Mouse (Mus musculus) layer of hippocampus, postnatal 10 days (tissue): ENCODE measurements around the gene Fnbp1. TPM values are rescaled to one million over a fixed set of nuclear protein-coding genes. Genes with fewer than 3 reads are reported as not detected.
A peak's percentile ranks its signal among the peaks of the same experiment; 100 is the strongest.
"Not testable (repeated sequence)": the region's sequence is repeated elsewhere in the genome, so short reads cannot be mapped to it uniquely, and the experiment has no call there.

Source experiments
- DNase-seq, 2 experiments: peaks; one replicate each; pipeline ENCODE4 v3.0.0; 2021; ENCODE audit warnings: low spot score in 2 of 2
- long read RNA-seq: library from polyadenylated mRNA; stranded (forward); transcript quantifications from one replicate; pipeline ENCODE4 v2.0.0, GENCODE M21; 2023
- total RNA-seq, 2 experiments: library from RNA; stranded (reverse); gene quantifications; 2 replicates each; pipeline ENCODE4 v1.2.3; 2021

The Fnbp1 gene
- total RNA-seq = 10 to 100 TPM; 90.2 to 99.0 TPM
- long read RNA-seq, partial matches to known transcripts = 4 of 24 reads
- long read RNA-seq, other reads (novel, unspliced or antisense) = 19 of 24 reads

DNA sequence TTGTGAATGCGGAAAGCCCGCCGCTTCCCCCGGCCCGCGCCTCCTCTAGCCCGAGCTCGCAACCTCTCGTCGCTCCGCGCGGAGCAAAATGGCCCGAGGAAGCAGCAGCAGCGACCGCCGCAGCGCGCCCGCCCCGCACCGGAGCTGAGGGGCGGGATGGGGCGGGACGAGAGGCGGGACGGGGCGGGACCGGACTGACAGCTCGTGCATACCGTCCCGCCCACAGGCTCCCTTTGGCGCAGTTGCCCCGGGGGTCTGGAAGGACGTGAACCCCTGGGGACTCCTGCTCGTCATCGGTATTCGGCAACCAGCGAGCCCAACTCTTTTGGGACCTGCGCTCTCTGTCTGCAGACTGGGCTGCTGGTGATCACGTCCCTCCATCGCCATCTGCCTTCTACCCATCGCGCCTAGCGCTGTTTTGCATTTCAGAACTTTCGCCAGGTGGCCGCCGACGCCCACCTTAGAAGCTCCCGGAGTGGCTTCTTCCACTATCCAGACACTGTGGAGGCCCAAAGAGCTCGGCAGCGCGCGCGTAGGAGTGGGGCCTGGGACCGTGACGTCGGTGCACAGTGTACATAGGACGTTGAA, at the start of gene Fnbp1:
Gene Fnbp1, minus strand, starts transcription at position 142 of the 588 bp plus-strand sequence.
- DNase-seq = peak; percentile 78 to 87

DNA sequence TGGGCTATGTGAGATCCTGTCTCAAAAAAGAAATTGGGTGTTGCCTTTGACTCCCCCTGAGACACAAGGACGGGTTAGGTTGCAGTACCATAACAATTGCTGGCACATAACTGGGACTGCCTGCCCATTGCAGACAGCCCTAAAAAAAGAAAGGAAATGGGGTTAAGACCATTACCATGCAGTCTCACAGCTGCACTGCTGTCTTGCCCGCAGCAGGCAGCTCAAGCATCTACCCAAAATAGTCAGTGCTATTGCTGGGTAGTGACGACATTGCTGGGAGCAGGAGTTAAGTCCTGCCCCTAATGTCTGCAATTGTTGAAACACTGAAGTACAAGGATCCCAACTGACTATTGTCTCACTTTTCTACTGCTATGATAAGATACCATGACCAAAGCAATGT, 47.8 kb upstream of the Fnbp1 start:
- DNase-seq = no peak

DNA sequence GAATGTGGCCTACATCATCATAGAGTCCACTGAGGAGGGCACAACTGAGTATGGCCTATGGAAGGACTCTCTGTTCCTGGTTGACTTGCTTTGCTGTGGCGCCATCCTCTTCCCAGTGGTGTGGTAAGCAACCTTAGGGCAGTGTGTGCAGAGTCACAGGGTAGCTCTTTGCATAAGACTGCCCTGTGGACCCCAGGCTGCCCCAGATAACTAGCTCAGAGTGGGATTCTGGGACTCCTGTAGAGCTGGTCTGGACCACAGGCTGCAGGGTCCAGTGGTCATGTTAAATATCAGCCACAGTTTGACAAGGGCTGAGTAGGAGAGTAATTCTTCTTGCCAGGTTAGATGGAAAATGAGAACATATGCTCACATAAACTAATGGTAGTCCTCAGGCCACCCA, 46.9 kb upstream of the Fnbp1 start:
- DNase-seq = no peak

DNA sequence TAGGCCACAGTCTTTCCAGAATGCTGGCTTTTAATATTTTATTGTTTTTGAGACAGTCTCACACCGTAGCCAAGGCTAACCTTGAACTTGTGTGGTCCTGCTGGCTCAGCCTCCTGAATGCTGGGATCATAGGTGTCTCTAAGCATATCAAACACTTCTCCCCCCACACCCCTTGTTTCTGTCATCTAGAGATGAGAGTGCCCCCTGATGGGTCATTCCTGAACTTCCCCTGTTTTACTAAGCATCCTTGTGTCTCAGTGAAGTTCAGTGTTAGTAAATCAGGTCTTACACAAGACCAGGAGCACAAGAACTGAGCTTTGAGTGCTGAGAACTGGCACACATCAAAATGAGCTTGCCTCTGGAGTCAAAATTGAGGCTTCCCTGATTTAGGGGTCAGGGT, 42.0 kb upstream of the Fnbp1 start:
- DNase-seq = no peak

DNA sequence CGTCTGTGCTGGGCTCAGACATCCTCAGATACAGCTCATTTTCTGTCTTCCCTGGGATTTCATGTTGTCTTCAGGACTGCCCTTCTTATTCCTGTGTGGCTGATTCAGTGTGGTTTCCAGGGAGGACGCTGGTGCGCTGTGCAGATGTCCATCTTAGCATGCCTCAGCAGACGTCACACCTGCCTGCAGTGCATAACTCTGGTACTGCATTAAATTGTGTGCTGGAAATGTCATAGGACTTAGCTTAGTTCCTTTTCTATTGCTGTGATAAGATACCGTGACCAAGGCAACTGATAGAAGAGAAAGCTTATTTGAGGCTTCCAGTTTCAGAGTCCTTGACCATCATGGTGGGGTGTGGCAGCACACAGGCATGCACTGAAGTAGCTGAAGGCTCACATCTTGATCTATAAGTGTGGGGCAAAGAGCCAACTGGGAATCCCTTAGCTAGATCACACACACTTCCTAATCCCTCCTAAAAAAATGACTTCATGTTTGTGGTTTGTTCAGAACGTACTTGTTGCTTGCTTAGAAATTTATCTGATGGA, 41.0 kb upstream of the Fnbp1 start:
- no peak for DNase-seq

DNA sequence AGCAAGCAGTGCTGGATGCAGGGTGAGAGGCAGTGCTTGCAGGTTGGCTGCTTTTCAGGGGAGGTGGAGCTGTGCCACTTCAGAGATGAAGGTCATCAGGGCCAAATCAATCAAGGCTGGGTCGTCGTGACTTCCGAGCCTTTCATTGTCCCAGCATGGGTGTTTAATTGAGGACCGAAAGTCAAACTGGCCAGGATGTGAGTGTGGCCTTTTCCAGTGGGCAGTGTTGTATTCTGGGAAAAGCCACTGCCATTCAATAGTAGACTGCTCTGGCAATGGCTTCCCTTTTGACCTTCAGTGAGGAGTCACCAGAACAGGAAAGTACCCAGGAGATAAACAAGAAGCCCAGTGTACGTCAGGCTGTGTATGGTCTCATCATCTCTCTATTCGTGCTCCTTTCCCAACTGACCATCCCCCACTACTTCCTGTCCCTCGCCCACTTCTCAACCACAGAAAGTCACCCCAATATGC, 38.3 kb upstream of the Fnbp1 start:
- DNase-seq = no peak

DNA sequence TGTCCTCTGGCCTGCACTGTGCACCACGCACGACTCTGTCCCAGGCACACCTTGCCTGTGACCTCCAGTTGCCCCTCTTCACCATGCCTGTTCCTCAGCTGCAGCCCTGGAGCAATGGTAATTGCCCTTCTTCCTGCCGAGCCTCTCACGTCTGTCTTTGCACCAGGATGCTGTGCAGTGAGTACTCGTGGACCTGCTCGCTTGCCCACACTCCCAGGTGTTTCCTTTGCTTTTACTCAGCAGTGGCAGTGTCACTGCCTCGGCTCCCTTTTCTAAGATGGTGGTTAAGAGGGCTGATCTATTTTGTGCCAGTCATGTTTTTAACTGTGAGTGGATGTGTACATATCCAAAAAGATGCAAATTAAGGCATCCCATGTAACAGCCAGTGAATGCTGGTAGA, 37.7 kb upstream of the Fnbp1 start:
- DNase-seq = no peak

DNA sequence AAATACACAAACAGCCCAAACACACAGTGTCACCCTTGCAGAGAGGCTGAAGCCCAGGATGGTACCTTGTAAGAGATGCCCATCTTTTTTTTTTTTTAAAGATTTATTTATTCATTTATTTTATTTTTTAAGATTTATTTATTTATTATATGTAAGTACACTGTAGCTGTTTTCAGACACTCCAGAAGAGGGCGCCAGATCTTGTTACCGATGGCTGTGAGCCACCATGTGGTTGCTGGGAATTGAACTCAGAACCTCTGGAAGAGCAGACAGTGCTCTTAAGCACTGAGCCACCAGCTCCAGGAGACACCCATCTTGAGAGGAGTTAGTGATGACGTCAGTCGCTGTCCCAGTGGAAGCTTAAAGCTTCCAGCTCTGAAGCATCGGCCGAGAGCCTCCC, 36.8 kb upstream of the Fnbp1 start:
- not testable (repeated sequence) for DNase-seq

DNA sequence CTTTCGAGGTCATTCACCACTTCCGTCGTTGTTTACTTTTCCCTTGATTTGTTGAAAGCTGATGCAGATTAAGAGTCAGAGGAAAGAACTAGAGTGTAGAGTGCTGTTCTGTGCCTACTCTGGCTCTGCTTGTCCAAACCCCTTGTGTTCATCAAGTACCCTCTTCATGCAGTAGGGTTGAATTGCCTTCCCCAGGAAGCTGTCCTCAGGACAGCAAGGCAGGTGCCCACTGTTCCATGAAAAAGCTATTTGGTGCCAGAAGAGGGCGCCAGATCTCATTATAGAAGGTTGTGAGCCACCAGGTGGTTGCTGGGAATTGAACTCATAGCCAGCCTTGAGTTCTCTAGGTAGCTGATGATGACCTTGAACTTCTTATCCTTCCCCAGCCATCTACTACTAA, 31.5 kb upstream of the Fnbp1 start:
- no peak for DNase-seq

DNA sequence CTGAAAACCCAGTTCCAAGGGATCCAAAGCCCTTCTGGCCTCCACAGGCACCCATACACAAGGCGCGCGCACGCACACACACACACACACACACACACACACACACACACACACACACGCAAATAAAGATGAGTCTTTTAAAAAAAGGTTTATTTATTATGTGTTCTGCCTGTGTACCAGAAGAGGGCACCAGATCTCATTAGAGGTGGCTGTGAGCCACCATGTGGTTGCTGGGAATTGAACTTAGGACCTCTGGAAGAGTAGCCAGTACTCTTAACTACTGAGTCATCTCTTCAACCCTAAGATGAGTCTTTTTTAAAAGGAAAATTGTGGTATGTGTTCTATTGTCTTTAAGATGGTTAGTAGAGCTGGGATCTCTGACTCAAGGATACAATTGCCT, 30.7 kb upstream of the Fnbp1 start:
- no peak for DNase-seq

DNA sequence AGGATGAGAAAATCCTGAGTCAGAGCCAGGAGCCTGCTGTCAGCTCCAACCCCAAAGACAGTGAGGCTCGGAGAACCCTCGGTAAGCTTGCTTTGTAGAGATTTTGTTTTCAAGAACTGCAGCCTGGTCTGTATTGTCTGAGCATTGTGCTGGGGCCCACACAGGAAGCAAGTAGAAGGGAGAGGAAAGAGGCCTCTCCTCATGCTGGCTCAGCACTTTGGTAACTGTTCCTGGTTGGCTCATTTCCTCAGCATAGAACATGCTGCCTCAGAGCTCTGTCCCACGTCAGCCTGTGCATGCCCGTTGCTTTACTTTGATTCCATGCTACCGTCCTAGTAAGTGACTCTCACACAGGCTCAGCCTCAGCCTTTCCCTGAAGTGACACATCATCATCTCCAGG, 30.2 kb upstream of the Fnbp1 start:
- no peak for DNase-seq

DNA sequence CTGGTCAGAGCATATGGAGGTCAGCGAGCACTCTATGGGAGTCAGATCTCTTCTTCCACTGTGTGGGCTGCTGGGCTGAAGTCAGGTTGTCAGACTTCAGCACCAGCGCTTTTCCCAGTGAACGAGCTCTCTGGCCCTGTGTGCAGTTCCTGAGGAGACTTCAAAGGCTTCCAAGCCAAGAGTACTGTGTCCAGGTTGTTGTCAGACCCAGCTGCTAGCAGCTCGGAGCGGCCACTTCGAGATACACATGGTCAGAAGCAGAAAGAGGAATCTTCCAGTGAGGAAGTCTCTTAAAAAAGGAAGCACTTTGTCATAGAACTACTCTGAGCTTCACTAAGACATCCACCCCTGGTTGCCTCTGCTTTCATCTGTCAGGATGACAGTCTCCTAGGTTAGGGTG, 28.4 kb upstream of the Fnbp1 start:
- no peak for DNase-seq

DNA sequence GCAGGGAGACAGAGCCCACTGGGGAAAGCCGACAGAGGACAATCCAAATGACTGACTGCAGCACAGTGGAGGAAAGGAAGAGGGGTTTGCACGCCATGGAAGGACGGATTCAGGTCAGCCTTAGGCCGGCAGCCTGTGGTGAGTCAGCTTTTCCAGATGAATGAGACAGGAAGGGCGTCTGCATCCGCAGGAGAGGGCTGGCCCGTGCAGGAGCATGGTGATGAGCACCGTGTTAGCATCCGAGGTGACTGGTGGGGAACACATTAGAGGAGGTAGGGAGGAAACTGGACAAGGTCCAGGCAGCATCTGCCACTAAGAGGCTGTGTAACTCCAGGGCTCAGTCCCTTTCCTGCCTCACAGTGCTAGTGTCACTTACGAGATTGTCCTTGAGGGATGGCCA, 27.2 kb upstream of the Fnbp1 start:
- no peak for DNase-seq

DNA sequence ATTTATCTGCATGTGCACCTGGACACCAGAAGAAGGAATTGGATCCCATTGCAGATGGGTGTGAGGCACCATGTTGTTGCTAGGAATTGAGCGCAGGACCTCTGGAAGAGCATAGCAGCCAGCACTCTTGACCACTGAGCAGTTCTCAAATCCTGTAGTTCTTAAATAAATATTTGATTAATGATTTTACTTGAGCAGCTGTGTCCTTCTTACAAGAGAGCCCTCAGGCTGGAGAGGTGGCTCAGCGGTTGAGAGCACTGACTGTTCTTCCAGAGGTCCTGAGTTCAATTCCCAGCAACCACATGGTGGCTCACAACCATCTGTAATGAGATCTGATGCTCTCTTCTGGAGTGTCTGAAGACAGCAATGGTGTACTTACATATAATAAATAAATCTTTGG, 25.8 kb upstream of the Fnbp1 start:
- DNase-seq = not testable (repeated sequence)

DNA sequence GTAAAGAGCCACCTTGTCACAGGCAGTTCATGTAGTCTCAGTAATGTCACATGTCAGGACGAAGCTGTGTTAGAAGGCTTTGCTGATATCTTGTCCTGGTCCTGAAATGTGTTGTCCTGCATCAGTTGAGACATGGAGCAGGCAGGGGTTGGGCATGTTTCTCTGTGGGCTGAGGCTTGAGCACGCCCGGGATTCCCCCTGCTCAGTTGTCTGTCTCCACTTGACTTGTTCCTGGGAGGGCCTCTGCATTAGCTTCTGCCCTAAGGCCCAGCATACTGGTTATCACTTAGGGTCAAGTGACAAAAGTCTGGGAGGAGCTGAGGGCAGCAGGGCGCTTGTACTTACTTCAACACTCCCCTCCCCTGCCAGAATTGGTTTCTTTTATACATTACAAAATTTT, 23.7 kb upstream of the Fnbp1 start:
- no peak for DNase-seq

DNA sequence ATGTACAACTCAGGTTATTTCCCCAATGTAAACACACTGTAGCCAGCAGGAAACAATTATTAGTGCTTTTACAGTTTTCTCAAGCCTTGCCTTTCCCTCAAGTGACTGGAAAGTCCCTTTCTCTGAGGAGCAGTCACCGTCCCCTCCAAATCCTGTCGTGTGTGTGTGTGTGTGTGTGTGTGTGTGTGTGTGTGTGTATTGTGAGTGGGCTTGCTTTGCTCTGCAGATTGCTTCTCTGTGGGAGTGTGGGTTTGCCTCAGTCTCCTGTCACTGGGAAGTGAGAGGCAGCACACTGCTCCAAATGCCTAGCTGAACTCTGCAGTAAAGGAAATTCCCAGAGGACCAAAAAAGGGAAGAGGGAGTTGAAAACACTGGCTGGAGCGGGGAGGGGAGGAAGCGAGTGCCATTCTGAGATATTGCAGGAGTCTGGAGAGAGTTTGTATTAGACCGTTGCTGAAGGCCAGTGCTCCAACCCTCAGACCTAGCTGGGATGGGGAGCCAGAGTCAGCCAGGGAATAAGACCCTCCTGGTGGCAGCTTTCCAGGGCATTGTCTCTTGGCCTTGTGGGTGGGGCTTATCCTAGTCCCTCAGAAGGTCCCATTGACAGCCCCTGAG, 23.1 kb upstream of the Fnbp1 start:
- DNase-seq = no peak

DNA sequence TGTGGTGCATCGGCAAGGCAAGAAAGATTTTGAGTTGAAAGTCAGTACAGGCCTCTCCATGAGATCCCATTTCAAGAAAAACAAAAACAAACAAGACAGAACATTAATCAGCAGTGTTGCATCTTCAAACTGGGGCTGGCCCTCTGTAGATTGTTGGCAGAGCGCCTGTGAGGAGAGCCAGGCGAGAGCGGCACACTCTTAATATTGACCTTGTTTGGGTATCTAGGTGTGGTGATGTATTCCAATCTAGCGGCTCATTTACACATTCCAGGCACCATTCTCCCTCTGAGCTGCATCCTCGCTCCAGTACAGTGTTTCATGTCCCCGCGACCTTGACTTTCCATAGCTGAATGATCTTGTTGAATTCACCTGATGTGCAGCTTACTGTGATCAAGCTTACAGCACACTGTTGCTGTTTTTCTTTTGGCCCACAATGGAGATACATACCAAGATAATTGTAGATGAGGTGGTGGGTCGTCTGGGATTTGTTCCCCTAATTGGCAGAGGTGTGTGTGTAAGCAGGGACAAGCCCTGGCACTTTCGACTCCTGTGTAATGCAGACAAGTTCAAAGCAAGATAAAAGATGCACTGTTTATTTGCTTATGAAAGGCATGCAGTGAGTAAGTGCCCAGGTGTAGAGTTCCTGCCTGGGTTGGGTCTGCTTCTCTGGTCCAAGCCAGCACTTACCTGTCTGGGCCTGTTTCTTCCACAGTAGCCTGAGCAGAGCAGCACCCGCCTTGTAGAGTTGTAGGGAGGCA, 21.7 kb upstream of the Fnbp1 start:
- no peak for DNase-seq

DNA sequence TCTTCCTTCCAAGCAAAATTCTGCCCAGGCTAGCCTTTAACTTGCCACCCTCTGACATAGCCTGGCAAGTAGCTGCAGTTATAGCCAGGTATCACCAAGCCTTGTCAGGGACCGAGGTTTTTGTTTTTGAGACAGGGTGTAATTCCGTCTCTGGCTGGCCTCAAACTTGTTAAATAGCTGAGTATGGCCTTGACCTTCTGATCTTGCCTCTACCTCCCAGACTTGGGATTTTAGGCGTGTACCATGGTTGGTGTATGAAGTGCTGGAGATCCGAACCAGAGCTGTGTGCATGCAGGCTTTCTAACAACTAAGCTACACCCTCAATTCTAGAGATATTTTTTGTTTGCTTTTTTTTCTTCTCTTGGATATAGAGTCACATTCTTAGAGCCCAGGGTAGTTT, 19.8 kb upstream of the Fnbp1 start:
- DNase-seq = no peak

DNA sequence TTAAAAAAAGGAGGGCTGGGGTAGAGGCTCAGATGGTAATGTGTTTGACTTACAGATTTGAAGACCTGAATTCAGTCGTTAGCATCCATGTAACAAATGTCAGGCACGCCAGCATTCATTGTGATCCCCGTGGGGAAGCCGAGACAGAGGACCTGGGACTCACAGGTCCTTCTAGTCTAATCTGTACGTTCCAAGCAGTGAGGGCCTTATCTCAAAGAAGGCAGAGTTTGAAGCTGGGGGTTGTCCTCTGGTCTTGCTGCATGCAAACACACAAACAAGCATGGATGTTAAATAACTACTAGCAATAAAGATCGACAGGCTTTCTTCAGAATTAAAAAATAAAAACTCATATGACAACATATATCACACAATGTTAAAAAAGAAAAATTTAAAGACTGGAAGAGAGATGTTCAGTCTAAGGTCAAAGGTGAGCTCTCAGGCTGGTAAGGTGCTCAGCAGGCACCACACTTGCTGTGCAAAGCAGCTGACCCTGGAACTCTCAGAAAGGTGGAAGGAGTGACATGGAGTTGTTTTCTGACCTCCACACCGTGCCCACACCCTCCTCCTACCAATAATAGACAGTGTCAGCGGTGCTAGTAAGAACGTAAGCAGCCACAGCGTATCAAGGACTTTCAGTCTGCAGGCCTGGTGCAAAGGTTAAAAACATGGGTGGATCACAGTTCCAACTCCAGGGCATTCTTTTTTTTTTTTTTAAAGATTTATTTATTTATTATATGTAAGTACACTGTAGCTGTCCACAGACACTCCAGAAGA, 18.5 kb upstream of the Fnbp1 start:
- no peak for DNase-seq

DNA sequence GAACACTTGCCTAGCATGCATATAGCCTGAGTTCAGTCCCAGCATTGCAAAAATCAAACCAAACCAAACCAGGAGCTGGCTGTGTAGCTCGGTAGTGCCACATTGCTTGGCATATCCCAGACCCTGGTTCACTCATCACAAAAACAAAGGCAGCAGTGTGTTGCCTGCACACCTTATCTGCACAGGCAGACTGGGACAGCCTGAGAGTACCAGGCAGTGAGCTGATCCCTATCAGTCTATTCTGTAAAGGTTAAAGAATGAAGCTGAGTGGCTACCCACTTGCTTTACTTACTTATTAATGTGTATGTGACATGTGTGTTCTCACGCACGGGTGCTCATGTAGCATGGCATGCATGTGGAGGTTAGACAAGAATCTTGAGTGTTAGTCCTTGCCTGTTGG, 15.0 kb upstream of the Fnbp1 start:
- DNase-seq = no peak
